Mouse (Mus musculus): ENCODE results near the gene Slc25a22.

- no peak for TF ChIP-seq POLR2A (IDR thresholded peaks at IDR 0.05; ENCODE audit: low read depth, low read length)
- TF ChIP-seq CTCF (IDR thresholded peaks at IDR 0.05; ENCODE audit: extremely low read depth, insufficient read length, insufficient replicate concordance, low read depth, low read length), result no peak
These were observed 6.1 kb downstream of the Slc25a22 start for GRCm38 (mm10) chr7:141431434-141432185.

Data from small intestine, adult 2 months (tissue).